Mouse (Mus musculus) testis, adult 2 months (tissue): ENCODE data around the gene 1700025G04Rik. TPM values are rescaled to one million over a fixed set of nuclear protein-coding genes. Genes with fewer than 3 reads are reported as not detected.

Experiments used
- H3K27ac ChIP-seq: fragments of 200-500 bp; 2 replicates; pipeline ENCODE4 v1.5.1; 2012; ENCODE audit warnings: low read depth, low read length; ENCODE audit not compliant: control insufficient read depth, insufficient read depth
- H3K27me3 ChIP-seq: fragments of 200-500 bp; 2 replicates; pipeline ENCODE4 v1.6.1; 2012; ENCODE audit warnings: mild to moderate bottlenecking, low read length, moderate library complexity; ENCODE audit not compliant: control insufficient read depth, insufficient read depth
- H3K36me3 ChIP-seq: fragments of 200-500 bp; 2 replicates; pipeline ENCODE4 v1.6.1; 2012; ENCODE audit warnings: mild to moderate bottlenecking, low read length; ENCODE audit not compliant: control insufficient read depth, insufficient read depth
- H3K4me1 ChIP-seq: fragments of 200-500 bp; 2 replicates; pipeline ENCODE4 v1.6.1; 2012; ENCODE audit warnings: low read length; ENCODE audit not compliant: control insufficient read depth, insufficient read depth
- H3K4me3 ChIP-seq: fragments of 200-500 bp; 2 replicates; pipeline ENCODE4 v1.5.1; 2012; ENCODE audit warnings: low read depth, mild to moderate bottlenecking, low read length, moderate library complexity, mixed read lengths; ENCODE audit not compliant: control insufficient read depth
- CTCF ChIP-seq: fragments of 200-500 bp; IDR thresholded peaks from 2 replicates; pipeline ENCODE4 v1.5.1; 2012; ENCODE audit warnings: low read depth, mild to moderate bottlenecking, inconsistent platforms, low read length, moderate library complexity; ENCODE audit not compliant: control insufficient read depth, insufficient read depth, insufficient replicate concordance
- POLR2A ChIP-seq: fragments of 200-500 bp; IDR thresholded peaks from 2 replicates; pipeline ENCODE4 v1.6.1; 2012; ENCODE audit warnings: low read depth, mild to moderate bottlenecking, inconsistent platforms, low read length, moderate library complexity; ENCODE audit not compliant: control insufficient read depth
- polyA plus RNA-seq: library from polyadenylated mRNA; depleted of rRNA; stranded (reverse); fragments of >200 nt; gene quantifications from 2 replicates; pipeline ENCODE4 v1.2.3, GENCODE M21; 2012

Gene 1700025G04Rik
- polyA plus RNA-seq, 1 experiment: 12.0 TPM

- no peaks in the 10 kb centered on the region for H3K4me1 ChIP-seq
- no peaks in the 10 kb centered on the region for H3K36me3 ChIP-seq
- no peak for TF ChIP-seq CTCF
These were observed 163.8 kb downstream of the 1700025G04Rik start for GRCm38 (mm10) chr1:151926141-151926540.

DNA sequence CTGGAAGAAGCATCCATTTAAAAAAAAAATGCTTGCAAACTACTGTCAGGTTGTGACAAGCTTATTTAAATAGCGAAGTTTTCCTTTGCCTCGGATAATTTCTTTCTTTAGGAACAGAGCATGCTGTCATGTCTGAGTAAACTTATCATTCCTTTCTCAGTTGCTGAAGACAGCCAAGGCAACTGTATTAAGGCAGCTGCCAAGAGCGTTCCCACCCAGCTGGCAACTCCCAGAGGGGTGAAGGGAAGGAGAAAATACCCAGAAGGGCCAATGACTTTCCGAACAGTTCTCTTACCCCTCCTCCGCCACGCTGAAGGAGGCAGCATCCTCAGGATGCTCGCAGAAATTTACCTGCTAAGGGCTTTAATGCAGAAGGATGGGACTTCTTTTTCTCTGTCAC, 164.2 kb downstream of the 1700025G04Rik start:
- H3K36me3 ChIP-seq: no peaks in the 10 kb centered on the region
- no peak overlapping the region for H3K4me3 ChIP-seq
- H3K27ac ChIP-seq: no peak overlapping the region
- no peaks in the 10 kb centered on the region for H3K27me3 ChIP-seq
- H3K4me1 ChIP-seq: no peaks in the 10 kb centered on the region
- TF ChIP-seq POLR2A (no peak), CTCF (no peak)

More at GRCm38 (mm10) chr1:151926141-151926540, 163.8 kb downstream of the 1700025G04Rik start:
- Histone ChIP-seq H3K27me3 (no peaks in the 10 kb centered on the region), H3K4me3 (no peak overlapping the region), H3K27ac (no peak overlapping the region)

- no peaks in the 10 kb centered on the region for H3K27me3 ChIP-seq
- no peak for TF ChIP-seq CTCF
- no peak for TF ChIP-seq POLR2A
- no peak overlapping the region for H3K4me3 ChIP-seq
- H3K4me1 ChIP-seq: no peaks in the 10 kb centered on the region
- no peaks in the 10 kb centered on the region for H3K36me3 ChIP-seq
- no peak overlapping the region for H3K27ac ChIP-seq
These were observed 171.0 kb downstream of the 1700025G04Rik start for GRCm38 (mm10) chr1:151918806-151919357.

GRCm38 (mm10) chr1:151917736-151918135, 172.2 kb downstream of the 1700025G04Rik start:
- H3K36me3 ChIP-seq: no peaks in the 10 kb centered on the region
- H3K4me1 ChIP-seq: no peaks in the 10 kb centered on the region
- TF ChIP-seq CTCF: no peak
- TF ChIP-seq POLR2A: no peak
- H3K27ac ChIP-seq: no peak overlapping the region
- H3K27me3 ChIP-seq: no peaks in the 10 kb centered on the region
- H3K4me3 ChIP-seq: no peak overlapping the region

- no peak overlapping the region for H3K4me3 ChIP-seq
- no peaks in the 10 kb centered on the region for H3K27me3 ChIP-seq
- no peak overlapping the region for H3K27ac ChIP-seq
- H3K4me1 ChIP-seq: no peaks in the 10 kb centered on the region
- H3K36me3 ChIP-seq: no peaks in the 10 kb centered on the region
- no peak for TF ChIP-seq POLR2A
- no peak for TF ChIP-seq CTCF
These were observed 175.4 kb downstream of the 1700025G04Rik start for GRCm38 (mm10) chr1:151914494-151914893.

- Histone ChIP-seq H3K27ac (no peak overlapping the region), H3K36me3 (no peaks in the 10 kb centered on the region), H3K4me1 (no peaks in the 10 kb centered on the region), H3K27me3 (no peaks in the 10 kb centered on the region), H3K4me3 (no peak overlapping the region)
- TF ChIP-seq POLR2A (no peak), CTCF (no peak)
These were observed 182.9 kb downstream of the 1700025G04Rik start for GRCm38 (mm10) chr1:151907014-151907413.

DNA sequence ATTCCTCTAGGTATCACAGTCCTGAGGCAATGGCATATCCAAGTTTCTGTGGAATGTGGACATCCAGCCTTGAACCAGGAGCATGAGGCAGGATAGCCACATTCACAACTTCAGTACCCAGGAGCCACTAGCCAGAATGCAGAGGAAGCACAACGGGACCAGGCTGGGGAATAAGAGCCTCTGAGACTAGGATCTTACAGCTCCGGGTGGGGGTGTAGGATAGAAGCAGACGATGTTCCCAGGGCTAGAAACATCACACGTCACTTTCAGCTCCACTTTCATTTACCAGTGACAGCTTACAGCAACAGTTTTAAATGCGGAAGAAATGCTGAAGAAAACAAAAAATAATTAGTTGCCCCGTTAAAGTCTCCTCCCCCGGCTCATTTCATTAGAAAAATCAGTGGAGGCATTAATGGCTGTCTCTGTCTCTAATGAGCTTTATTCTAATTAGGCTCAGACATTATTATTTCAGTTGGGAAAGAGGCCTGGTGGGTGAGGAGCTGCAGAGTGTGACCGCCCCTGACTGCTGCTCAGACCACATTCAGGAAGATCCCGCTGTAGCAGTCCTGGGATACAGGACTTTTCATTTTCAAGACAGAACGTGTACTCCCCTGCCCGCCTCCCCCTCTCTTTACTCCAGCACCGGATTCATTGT, 189.1 kb downstream of the 1700025G04Rik start:
- no peak overlapping the region for H3K27ac ChIP-seq
- no peaks in the 10 kb centered on the region for H3K4me1 ChIP-seq
- H3K36me3 ChIP-seq: no peaks in the 10 kb centered on the region
- H3K27me3 ChIP-seq: no peaks in the 10 kb centered on the region
- H3K4me3 ChIP-seq: no peak overlapping the region
- no peak for TF ChIP-seq CTCF
- no peak for TF ChIP-seq POLR2A
